Mouse (Mus musculus) C2C12 (cell line): Measurements from ENCODE around the gene Runx2.

Source experiments
- CEBPB ChIP-seq: IDR thresholded peaks from one replicate; pipeline ENCODE4 v1.6.1; 2011; ENCODE audit warnings: low read depth, mild to moderate bottlenecking, control low read depth, moderate library complexity
- CTCF ChIP-seq: IDR thresholded peaks from one replicate; pipeline ENCODE4 v1.5.1; 2011; ENCODE audit not compliant: control insufficient read depth, insufficient read depth, insufficient read length
- FOSL1 ChIP-seq: IDR thresholded peaks from one replicate; pipeline ENCODE4 v1.8.0; 2011; ENCODE audit warnings: mild to moderate bottlenecking, low read length; ENCODE audit not compliant: poor library complexity, insufficient read depth, severe bottlenecking
- MAX ChIP-seq: IDR thresholded peaks from one replicate; pipeline ENCODE4 v1.6.1; 2011; ENCODE audit warnings: mild to moderate bottlenecking, control low read depth
- MYOD1 ChIP-seq: IDR thresholded peaks from one replicate; pipeline ENCODE4 v1.6.1; 2011; ENCODE audit warnings: low read depth; ENCODE audit not compliant: control insufficient read depth, insufficient read length
- MYOG ChIP-seq: IDR thresholded peaks from one replicate; pipeline ENCODE4 v1.6.1; 2011; ENCODE audit not compliant: control insufficient read depth, insufficient read length; ENCODE audit errors: extremely low read depth
- USF1 ChIP-seq: IDR thresholded peaks from one replicate; pipeline ENCODE4 v1.6.1; 2011; ENCODE audit warnings: low read depth, mild to moderate bottlenecking, control low read depth, moderate library complexity

DNA sequence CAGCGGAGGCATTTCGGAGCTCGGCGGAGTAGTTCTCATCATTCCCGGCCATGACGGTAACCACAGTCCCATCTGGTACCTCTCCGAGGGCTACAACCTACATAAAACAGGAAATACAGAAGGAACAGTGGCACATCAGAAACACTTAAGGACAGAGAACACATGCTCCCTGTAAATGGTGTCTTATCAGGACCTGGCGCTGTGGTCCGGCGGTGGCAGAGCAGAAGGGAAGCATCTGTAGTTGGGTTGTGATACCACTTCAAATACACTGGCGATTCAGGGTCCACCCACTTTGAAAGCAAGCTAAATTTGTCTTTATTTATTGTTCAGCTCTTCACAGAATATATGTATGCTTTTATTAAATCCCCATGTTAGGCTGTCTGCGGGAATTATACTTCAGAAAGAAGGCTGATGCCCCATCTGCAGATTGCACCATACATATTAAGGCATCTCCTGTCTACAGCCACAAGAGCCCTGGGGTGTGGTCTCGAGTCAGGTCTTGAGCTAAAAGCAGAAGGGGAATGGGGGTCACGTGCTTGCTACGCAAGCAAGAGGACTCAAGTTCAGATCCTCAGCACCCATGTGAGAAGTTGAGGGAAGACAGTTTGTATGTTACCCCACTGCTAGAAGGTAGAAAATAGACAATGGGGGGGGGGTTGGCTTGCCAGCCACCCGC lies 89.7 kb downstream of the Runx2 start:
- no peak for TF ChIP-seq MYOD1
- no peak for TF ChIP-seq CTCF
- TF ChIP-seq MYOG, result no peak
- TF ChIP-seq USF1, result no peak
- no peak for TF ChIP-seq CEBPB
- TF ChIP-seq MAX, result no peak
- no peak for TF ChIP-seq FOSL1
